Mouse (Mus musculus): Measurements from ENCODE around the gene Mgst3.

DNA sequence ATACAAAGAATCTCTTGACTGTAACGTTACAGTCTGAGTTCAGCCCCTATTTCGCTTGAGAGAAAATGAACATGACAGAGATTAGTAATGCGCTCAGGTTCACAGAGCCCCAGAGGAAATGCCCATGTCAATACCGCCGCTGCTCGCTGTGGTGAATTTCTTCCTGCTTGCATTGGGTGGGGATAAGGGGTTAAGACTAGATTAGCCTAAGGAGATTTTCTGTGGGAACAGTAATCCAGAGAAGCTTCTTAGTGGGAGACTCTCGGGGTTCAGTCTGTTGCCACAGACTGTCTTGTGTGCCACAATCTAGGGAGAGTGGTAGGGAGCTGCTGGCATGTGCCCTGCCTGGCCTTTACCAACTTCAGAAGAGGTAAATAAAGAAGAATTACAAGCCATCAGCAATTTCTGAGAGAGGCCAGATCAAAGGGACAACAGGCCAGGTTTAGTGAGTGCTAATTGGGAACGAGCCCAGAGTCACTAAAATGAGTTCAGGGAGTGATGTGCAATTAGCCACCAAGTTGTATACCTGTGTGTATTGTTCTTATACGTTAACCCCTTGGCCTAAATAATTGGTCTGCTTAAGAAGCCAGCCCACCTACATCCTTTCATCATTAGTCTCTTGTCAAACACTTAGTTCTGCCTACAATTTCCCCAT, 44.7 kb upstream of the Mgst3 start:
- no peak for TF ChIP-seq CTCF (IDR thresholded peaks at IDR 0.05; ENCODE audit: borderline replicate concordance, control insufficient read depth, extremely low read depth, insufficient read depth, low read length, poor library complexity)
- TF ChIP-seq POLR2A (IDR thresholded peaks at IDR 0.05; ENCODE audit: control insufficient read depth, extremely low read depth, insufficient read depth, low read length, poor library complexity) = no peak

All from thymus, adult 2 months (tissue).